Mouse (Mus musculus) hindbrain, embryonic 13.5 days (tissue): Measurements from ENCODE around the gene Stat6. TPM values are rescaled to one million over a fixed set of nuclear protein-coding genes. Genes with fewer than 3 reads are reported as not detected.

Experiments
- ATAC-seq: fragments of 200-750 bp; cut with Nextera tagmentation; 2 replicates; pipeline ENCODE4 v1.8.0; 2017; ENCODE audit warnings: moderate TSS enrichment; ENCODE audit not compliant: low FRiP score
- H3K27ac ChIP-seq: fragments of 300-500 bp; sonication (generic); 2 replicates; pipeline ENCODE4 v1.5.1; 2015; ENCODE audit warnings: inconsistent platforms, mild to moderate bottlenecking, moderate library complexity
- H3K27me3 ChIP-seq: fragments of 300-500 bp; sonication (generic); 2 replicates; pipeline ENCODE4 v1.6.1; 2015; ENCODE audit warnings: mild to moderate bottlenecking, inconsistent platforms
- H3K36me3 ChIP-seq: fragments of 300-500 bp; sonication (generic); 2 replicates; pipeline ENCODE4 v1.6.1; 2015; ENCODE audit warnings: mild to moderate bottlenecking, inconsistent platforms
- H3K4me1 ChIP-seq: fragments of 300-500 bp; sonication (generic); replicated peaks from 2 replicates; pipeline ENCODE4 v1.6.1; 2015; ENCODE audit warnings: inconsistent platforms
- H3K4me2 ChIP-seq: fragments of 300-500 bp; sonication (generic); 2 replicates; pipeline ENCODE4 v1.6.1; 2015; ENCODE audit warnings: inconsistent platforms, mild to moderate bottlenecking, moderate library complexity
- H3K4me3 ChIP-seq: fragments of 300-500 bp; sonication (generic); 2 replicates; pipeline ENCODE4 v1.5.1; 2015; ENCODE audit warnings: mild to moderate bottlenecking, inconsistent platforms
- H3K9ac ChIP-seq: fragments of 300-500 bp; sonication (generic); 2 replicates; pipeline ENCODE4 v1.6.1; 2015; ENCODE audit warnings: mild to moderate bottlenecking, inconsistent platforms
- H3K9me3 ChIP-seq: fragments of 300-500 bp; sonication (generic); 2 replicates; pipeline ENCODE4 v1.6.1; 2016; ENCODE audit warnings: inconsistent platforms
- WGBS: fragments of 180-500 bp; shearing (Covaris S2); methylation state at CpG from one replicate; pipeline ENCODE4 v1.1.7; 2015; 5-methylcytosine and 5-hydroxymethylcytosine counted together
- polyA plus RNA-seq: library from polyadenylated mRNA; unstranded; fragments of >200 nt; fragmentation: Nextera tagmentation; extraction: Ambion mirVana; gene quantifications from 2 replicates; pipeline ENCODE4 v1.2.1, GENCODE M21; 2015

Gene Stat6
- polyA plus RNA-seq, 1 experiment from 2014 or later = 5.0 TPM

DNA sequence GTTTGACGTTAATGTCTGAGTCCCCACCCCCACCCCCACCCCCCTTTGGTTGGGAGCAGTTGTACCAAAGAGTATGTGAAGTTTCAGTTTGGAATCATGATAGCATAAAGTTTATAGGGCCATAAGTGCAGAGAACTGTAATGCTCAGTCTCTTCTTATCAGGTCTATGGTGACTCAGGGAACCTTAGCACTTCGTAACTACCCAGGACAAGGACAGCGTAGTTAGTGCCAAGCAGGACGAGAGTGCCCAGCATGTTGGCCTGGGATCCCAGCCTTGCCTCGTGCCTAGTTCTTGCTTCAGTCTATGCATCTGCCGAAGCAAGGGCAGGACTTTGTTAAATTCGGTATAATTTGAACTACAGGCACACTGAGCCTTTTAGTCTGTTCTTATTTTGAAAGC lies 53.0 kb downstream of the Stat6 start:
- Histone ChIP-seq H3K4me1 (no peaks in the 10 kb centered on the region), H3K9ac (no peak overlapping the region), H3K9me3 (no peaks in the 10 kb centered on the region), H3K27ac (no peak overlapping the region), H3K27me3 (no peaks in the 10 kb centered on the region), H3K4me2 (no peak overlapping the region), H3K4me3 (no peak overlapping the region), H3K36me3 (peaks cover 46% of the 10 kb centered on the region)
- 96% methylated on average over 7 of the region's 7 CpGs for WGBS
- no peak for ATAC-seq

- no peak for ATAC-seq
- Histone ChIP-seq H3K4me1 (no peaks in the 10 kb centered on the region), H3K4me3 (no peak overlapping the region), H3K27ac (no peak overlapping the region), H3K9me3 (no peaks in the 10 kb centered on the region), H3K27me3 (no peaks in the 10 kb centered on the region), H3K4me2 (no peak overlapping the region), H3K9ac (no peak overlapping the region), H3K36me3 (peaks cover 28% of the 10 kb centered on the region)
- WGBS = 93% methylated on average over 7 of the region's 7 CpGs
Observed at GRCm38 (mm10) chr10:127698966-127699365, 56.2 kb downstream of the Stat6 start.

- Histone ChIP-seq H3K36me3 (peaks cover 9% of the 10 kb centered on the region; the same call in 1 of the 2 replicates), H3K4me1 (no peaks in the 10 kb centered on the region)
- 53% methylated on average over 4 of the region's 4 CpGs for WGBS
Observed at GRCm38 (mm10) chr10:127703299-127703698, 60.5 kb downstream of the Stat6 start.

DNA sequence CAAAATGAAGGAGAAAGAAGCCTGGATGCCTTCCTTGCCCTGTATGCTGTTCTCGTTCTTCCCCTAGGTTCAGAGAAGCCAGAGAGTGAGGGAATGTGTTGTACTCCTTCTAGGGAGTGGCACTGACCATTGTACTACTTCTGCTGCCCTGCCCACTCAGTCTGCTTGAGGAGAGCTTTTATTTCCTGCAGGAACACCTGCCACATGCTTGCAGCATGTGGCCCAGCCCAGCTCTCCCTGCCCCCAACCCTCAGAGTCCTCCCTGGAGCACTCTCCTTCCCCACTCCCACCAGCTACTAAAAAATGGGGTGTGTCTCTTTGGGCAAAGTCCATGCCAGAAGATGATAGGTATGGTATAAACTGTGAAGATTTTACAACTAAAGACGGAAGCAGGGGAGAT lies 61.5 kb downstream of the Stat6 start:
- H3K36me3 ChIP-seq = peaks cover under 1% of the 10 kb centered on the region; the same call in 1 of the 2 replicates
- no peak for ATAC-seq
- H3K27ac ChIP-seq = no peak overlapping the region
- no peak overlapping the region for H3K4me3 ChIP-seq
- H3K9me3 ChIP-seq = no peaks in the 10 kb centered on the region
- H3K4me1 ChIP-seq = no peaks in the 10 kb centered on the region
- no peaks in the 10 kb centered on the region for H3K27me3 ChIP-seq
- no peak overlapping the region for H3K9ac ChIP-seq
- no peak overlapping the region for H3K4me2 ChIP-seq
- 70% methylated on average over 2 of the region's 2 CpGs for WGBS

More at GRCm38 (mm10) chr10:127703299-127703698, 60.5 kb downstream of the Stat6 start:
- no peak for ATAC-seq
- no peaks in the 10 kb centered on the region for H3K9me3 ChIP-seq
- H3K27me3 ChIP-seq = no peaks in the 10 kb centered on the region
- no peak overlapping the region for H3K9ac ChIP-seq
- no peak overlapping the region for H3K4me2 ChIP-seq
- H3K4me3 ChIP-seq = no peak overlapping the region
- H3K27ac ChIP-seq = no peak overlapping the region

GRCm38 (mm10) chr10:127704766-127705220 lies 62.0 kb downstream of the Stat6 start, which contains the start of gene Myo1a:
Myo1a (plus strand) TSS chr10:127705170.
- no peak within 1 kb of the TSS for H3K27ac ChIP-seq
- no peak for ATAC-seq
- H3K27me3 ChIP-seq = no peaks in the 10 kb centered on the region
- no peak within 1 kb of the TSS for H3K4me3 ChIP-seq
- H3K9ac ChIP-seq = no peak within 1 kb of the TSS
- no peak within 1 kb of the TSS for H3K4me2 ChIP-seq
- H3K4me1 ChIP-seq = no peaks in the 10 kb centered on the region
- 72% methylated on average over 2 of the region's 2 CpGs for WGBS
- H3K9me3 ChIP-seq = no peaks in the 10 kb centered on the region
- no peaks in the 10 kb centered on the region for H3K36me3 ChIP-seq

- Histone ChIP-seq H3K9me3 (no peaks in the 10 kb centered on the region), H3K27me3 (no peaks in the 10 kb centered on the region), H3K4me2 (no peak overlapping the region), H3K4me1 (no peaks in the 10 kb centered on the region), H3K9ac (no peak overlapping the region), H3K27ac (no peak overlapping the region), H3K4me3 (no peak overlapping the region), H3K36me3 (no peaks in the 10 kb centered on the region)
- no peak for ATAC-seq
- 92% methylated on average over 4 of the region's 4 CpGs for WGBS
Observed at GRCm38 (mm10) chr10:127705783-127706182, 63.0 kb downstream of the Stat6 start.

DNA sequence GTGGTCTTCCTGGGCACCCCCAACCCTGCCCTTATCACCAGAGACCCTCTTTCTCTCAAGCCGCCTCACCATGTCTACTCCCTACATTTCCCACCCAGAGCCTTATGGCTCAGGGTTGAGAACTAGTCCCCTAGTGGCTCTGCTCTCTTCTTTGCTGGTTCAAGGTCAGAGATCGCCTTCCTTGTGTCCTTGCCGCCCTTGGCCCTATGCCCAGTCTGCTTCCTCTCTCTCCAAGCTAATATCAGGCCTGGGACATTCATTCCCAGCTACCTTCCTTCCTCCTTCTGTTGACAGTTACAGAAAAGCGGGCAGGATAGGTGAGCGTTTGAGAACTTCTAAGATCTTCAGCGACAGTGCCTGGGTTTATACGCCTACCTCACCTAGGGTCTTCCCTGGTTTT lies 64.9 kb downstream of the Stat6 start:
- H3K36me3 ChIP-seq = no peaks in the 10 kb centered on the region
- no peak overlapping the region for H3K4me2 ChIP-seq
- H3K9me3 ChIP-seq = no peaks in the 10 kb centered on the region
- no peak overlapping the region for H3K4me3 ChIP-seq
- ATAC-seq = no peak
- no peaks in the 10 kb centered on the region for H3K4me1 ChIP-seq
- no peak overlapping the region for H3K9ac ChIP-seq
- H3K27me3 ChIP-seq = no peaks in the 10 kb centered on the region
- 88% methylated on average over 7 of the region's 7 CpGs for WGBS
- no peak overlapping the region for H3K27ac ChIP-seq

- Histone ChIP-seq H3K27ac (no peak overlapping the region), H3K27me3 (no peaks in the 10 kb centered on the region), H3K9ac (no peak overlapping the region), H3K4me2 (no peak overlapping the region), H3K4me3 (no peak overlapping the region), H3K9me3 (no peaks in the 10 kb centered on the region), H3K4me1 (no peaks in the 10 kb centered on the region), H3K36me3 (no peaks in the 10 kb centered on the region)
- WGBS = 90% methylated on average over 3 of the region's 3 CpGs
- ATAC-seq = no peak
Observed at GRCm38 (mm10) chr10:127708850-127709370, 66.1 kb downstream of the Stat6 start.

- H3K27me3 ChIP-seq = no peaks in the 10 kb centered on the region
- H3K4me1 ChIP-seq = no peaks in the 10 kb centered on the region
- no peak overlapping the region for H3K27ac ChIP-seq
- no peak for ATAC-seq
- H3K9ac ChIP-seq = no peak overlapping the region
- no peak overlapping the region for H3K4me3 ChIP-seq
- no peak overlapping the region for H3K4me2 ChIP-seq
- H3K9me3 ChIP-seq = no peaks in the 10 kb centered on the region
- no peaks in the 10 kb centered on the region for H3K36me3 ChIP-seq
- 87% methylated on average over 13 of the region's 13 CpGs for WGBS
Observed at GRCm38 (mm10) chr10:127710331-127710730, 67.5 kb downstream of the Stat6 start.

Other genes with a start within 250 kb of the Stat6 start
- 2.5 TPM in 2 replicates for gene Stac3, start 141.3 kb upstream of the Stat6 start, polyA plus RNA-seq
- 13.4 and 15.5 TPM in 2 replicates for gene Ndufa4l2, start 128.0 kb upstream of the Stat6 start, polyA plus RNA-seq
- 52.7 and 57.5 TPM in 2 replicates for gene Shmt2, start 120.5 kb upstream of the Stat6 start, polyA plus RNA-seq
- 139 and 176 TPM in 2 replicates for gene Nxph4, start 108.4 kb upstream of the Stat6 start, polyA plus RNA-seq
- 101 and 108 TPM in 2 replicates for gene Lrp1, start 21.8 kb upstream of the Stat6 start, polyA plus RNA-seq
- gene Nemp1, start 23.9 kb downstream of the Stat6 start, polyA plus RNA-seq = 3.9 and 4.0 TPM in 2 replicates
- 2.3 and 3.3 TPM in 2 replicates for gene Nab2, start 25.6 kb downstream of the Stat6 start, polyA plus RNA-seq
- gene Myo1a, start 62.2 kb downstream of the Stat6 start, polyA plus RNA-seq = 0.43 and 0.74 TPM in 2 replicates
- gene Tac2, start 81.5 kb downstream of the Stat6 start, polyA plus RNA-seq = not detected in 2 replicates
- gene Zbtb39, start 96.6 kb downstream of the Stat6 start, polyA plus RNA-seq = 3.7 and 3.8 TPM in 2 replicates
- 0.81 and 0.83 TPM in 2 replicates for gene Gpr182, start 108.7 kb downstream of the Stat6 start, polyA plus RNA-seq
- not detected in 2 replicates for gene Rdh1, start 116.7 kb downstream of the Stat6 start, polyA plus RNA-seq
- gene Rdh16f1, start 116.8 kb downstream of the Stat6 start, polyA plus RNA-seq = not detected in 2 replicates
- gene Rdh9, start 133.4 kb downstream of the Stat6 start, polyA plus RNA-seq = 0.13 and 0.16 TPM in 2 replicates
- gene Rdh16, start 158.2 kb downstream of the Stat6 start, polyA plus RNA-seq = not detected in 2 replicates
- gene Rdh19, start 206.9 kb downstream of the Stat6 start, polyA plus RNA-seq = not detected in 2 replicates
- gene Rdh16f2, start 223.5 kb downstream of the Stat6 start, polyA plus RNA-seq = not detected in 2 replicates
- not detected in 2 replicates for gene Rdh7, start 245.8 kb downstream of the Stat6 start, polyA plus RNA-seq